ENCODE assay signal across 8 mouse cellular contexts in genomic region chr3:103913451-103913961, GRCm38 (mm10). TPM values are rescaled to one million over a fixed set of nuclear protein-coding genes. Genes with fewer than 3 reads are reported as not detected.
DNase-seq lines count a peak whose midpoint lies in the region; ATAC-seq lines count a peak whose summit lies in the region.

No protein-coding gene starts in this region.

- ATAC-seq in common myeloid progenitor, adult 5-6 weeks (replicated peaks; ENCODE audit: low read depth, poor library complexity, severe bottlenecking): peak; percentile 38
- ATAC-seq in hindbrain, embryonic 12.5 days (ENCODE audit: low FRiP score): peak; percentile 40
- ATAC-seq in liver, embryonic 13.5 days (ENCODE audit: low read depth): peak; percentile 34; the same call in 1 of the 2 replicates
- peak; percentile 13 for ATAC-seq in neural tube, embryonic 15.5 days (ENCODE audit: low FRiP score)

- peak overlapping the region; percentile 95 for H3K27ac ChIP-seq in hindbrain, embryonic 12.5 days
- H3K27ac ChIP-seq in liver, embryonic 13.5 days: peak overlapping the region; percentile 95
- peak overlapping the region; percentile 93 for H3K27ac ChIP-seq in neural tube, embryonic 15.5 days (replicated peaks)

- H3K4me3 ChIP-seq in hindbrain, embryonic 12.5 days: peak overlapping the region; percentile 96
- H3K4me3 ChIP-seq in liver, embryonic 13.5 days (replicated peaks): peak overlapping the region; percentile 99
- H3K4me3 ChIP-seq in neural tube, embryonic 15.5 days (replicated peaks): peak overlapping the region; percentile 87

- no peaks in the 10 kb centered on the region for H3K27me3 ChIP-seq in hindbrain, embryonic 12.5 days
- no peaks in the 10 kb centered on the region for H3K27me3 ChIP-seq in liver, embryonic 13.5 days
- no peaks in the 10 kb centered on the region for H3K27me3 ChIP-seq in neural tube, embryonic 15.5 days (replicated peaks)

- no peaks in the 10 kb centered on the region for H3K9me3 ChIP-seq in hindbrain, embryonic 12.5 days (replicated peaks)
- no peaks in the 10 kb centered on the region for H3K9me3 ChIP-seq in liver, embryonic 13.5 days (replicated peaks)
- H3K9me3 ChIP-seq in neural tube, embryonic 15.5 days (replicated peaks): no peaks in the 10 kb centered on the region

- peak overlapping the region; percentile 96 for H3K9ac ChIP-seq in hindbrain, embryonic 12.5 days
- peak overlapping the region; percentile 99 for H3K9ac ChIP-seq in liver, embryonic 13.5 days
- H3K9ac ChIP-seq in neural tube, embryonic 15.5 days (replicated peaks): peak overlapping the region; percentile 45

- 7% methylated on average over 11 of the region's 11 CpGs for WGBS in hindbrain, embryonic 12.5 days
- 3% methylated on average over 11 of the region's 11 CpGs for WGBS in liver, embryonic 13.5 days (ENCODE audit: insufficient replicate concordance)
- 2% methylated on average over 11 of the region's 11 CpGs for WGBS in neural tube, embryonic 15.5 days

- peaks cover 11% of the 10 kb centered on the region for H3K4me1 ChIP-seq in hindbrain, embryonic 12.5 days
- peaks cover 23% of the 10 kb centered on the region for H3K4me1 ChIP-seq in liver, embryonic 13.5 days (replicated peaks)
- H3K4me1 ChIP-seq in neural tube, embryonic 15.5 days: peaks cover 16% of the 10 kb centered on the region

- peak; percentile 55 for DNase-seq in cerebellum, adult 9-10 months
- DNase-seq in cerebellum, adult 8-10 months: no peak
- DNase-seq in 416B (ENCODE audit: low read depth): peak; percentile 81
- DNase-seq in liver, embryonic 13.5 days: peak; percentile 53
- no peak for DNase-seq in adrenal gland, adult 8-10 months

- no peaks in the 10 kb centered on the region for H3K36me3 ChIP-seq in hindbrain, embryonic 12.5 days
- H3K36me3 ChIP-seq in liver, embryonic 13.5 days: no peaks in the 10 kb centered on the region
- H3K36me3 ChIP-seq in neural tube, embryonic 15.5 days: no peaks in the 10 kb centered on the region

- peak overlapping the region; percentile 62 for H3K4me2 ChIP-seq in hindbrain, embryonic 12.5 days (replicated peaks)
- peak overlapping the region; percentile 78 for H3K4me2 ChIP-seq in liver, embryonic 13.5 days
- peak overlapping the region; percentile 66 for H3K4me2 ChIP-seq in neural tube, embryonic 15.5 days

RNA-seq across cellular contexts. Expression of gene Rsbn1, which starts 0.4 kb away (rescaled TPM):
- 45.7 and 47.0 TPM in 2 replicates for total RNA-seq in common myeloid progenitor, adult 5-6 weeks (2017)
- 23.8 and 27.6 TPM in 2 replicates for polyA plus RNA-seq in hindbrain, embryonic 12.5 days (2016; fragmentation: Nextera tagmentation; extraction: Ambion mirVana)
- polyA plus RNA-seq in liver, embryonic 13.5 days (2015; fragmentation: Nextera tagmentation; extraction: Ambion mirVana): 4.2 and 5.2 TPM in 2 replicates
- polyA plus RNA-seq in neural tube, embryonic 15.5 days (2015; fragmentation: Nextera tagmentation; extraction: Ambion mirVana): 17.3 and 18.7 TPM in 2 replicates
- total RNA-seq in adrenal gland, adult 8-10 months (2022): 10 to 100 TPM; 18.8 to 23.4 (median 21.5) TPM

RNA-seq across cellular contexts. Expression of gene Ptpn22, which starts 53.9 kb away (rescaled TPM):
- 27.9 and 35.2 TPM in 2 replicates for total RNA-seq in common myeloid progenitor, adult 5-6 weeks (2017)
- 0.27 and 0.51 TPM in 2 replicates for polyA plus RNA-seq in hindbrain, embryonic 12.5 days (2016; fragmentation: Nextera tagmentation; extraction: Ambion mirVana)
- 2.0 and 2.2 TPM in 2 replicates for polyA plus RNA-seq in liver, embryonic 13.5 days (2015; fragmentation: Nextera tagmentation; extraction: Ambion mirVana)
- 0.33 and 5.6 TPM in 2 replicates for polyA plus RNA-seq in neural tube, embryonic 15.5 days (2015; fragmentation: Nextera tagmentation; extraction: Ambion mirVana)
- 1 to 10 TPM; 1.6 to 2.7 (median 2.3) TPM for total RNA-seq in adrenal gland, adult 8-10 months (2022)

RNA-seq across cellular contexts. Expression of gene Phtf1, which starts 54.4 kb away (rescaled TPM):
- 33.9 and 39.8 TPM in 2 replicates for total RNA-seq in common myeloid progenitor, adult 5-6 weeks (2017)
- polyA plus RNA-seq in hindbrain, embryonic 12.5 days (2016; fragmentation: Nextera tagmentation; extraction: Ambion mirVana): 48.9 and 49.9 TPM in 2 replicates
- 6.7 and 6.8 TPM in 2 replicates for polyA plus RNA-seq in liver, embryonic 13.5 days (2015; fragmentation: Nextera tagmentation; extraction: Ambion mirVana)
- polyA plus RNA-seq in neural tube, embryonic 15.5 days (2015; fragmentation: Nextera tagmentation; extraction: Ambion mirVana): 21.8 and 22.8 TPM in 2 replicates
- total RNA-seq in adrenal gland, adult 8-10 months (2022): 10 to 100 TPM; 17.9 to 26.8 (median 22.1) TPM

Comparison
In these comparisons a context has a peak if more than half of its experiments do, and no peak if none do; other contexts are left out.
1. DNase-seq: peak in cerebellum, adult 9-10 months (single experiment), 416B (single experiment) and liver, embryonic 13.5 days (single experiment); none in cerebellum, adult 8-10 months (single experiment) and adrenal gland, adult 8-10 months (single experiment).
2. H3K9ac ChIP-seq: peak in every context shown above with its lines; median percentile 99 in liver, embryonic 13.5 days; 96 in hindbrain, embryonic 12.5 days; 45 in neural tube, embryonic 15.5 days.
3. Peak in every context shown above with its lines, with median percentiles within 50 percentile points of each other: ATAC-seq, H3K27ac ChIP-seq, H3K4me2 ChIP-seq and H3K4me3 ChIP-seq.